Mouse (Mus musculus): ENCODE data around the gene Rnf123.

Rnf123 gene

DNA sequence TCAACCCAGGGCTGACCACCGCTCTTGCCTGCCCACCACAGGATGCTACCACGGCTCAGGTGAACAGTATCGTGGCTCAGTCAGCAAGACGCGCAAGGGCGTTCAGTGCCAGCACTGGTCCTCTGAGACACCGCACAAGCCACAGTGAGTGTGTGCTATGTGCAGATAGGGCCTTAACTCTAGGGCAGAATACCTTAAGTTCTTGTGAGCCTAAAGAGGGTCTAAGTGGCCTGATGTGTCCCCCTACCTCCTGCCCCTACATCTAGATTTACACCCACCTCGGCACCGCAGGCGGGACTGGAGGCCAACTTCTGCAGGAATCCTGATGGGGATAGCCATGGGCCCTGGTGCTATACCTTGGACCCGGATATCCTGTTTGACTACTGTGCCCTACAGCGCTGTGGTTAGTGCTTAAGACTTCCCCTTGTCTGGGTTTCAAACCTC lies at the start of gene Rnf123:
Rnf123 (minus strand) TSS at position 359 of the 444 bp plus-strand sequence.
- DNase-seq (ENCODE audit: low spot score in 2 of 2): no peak

DNA sequence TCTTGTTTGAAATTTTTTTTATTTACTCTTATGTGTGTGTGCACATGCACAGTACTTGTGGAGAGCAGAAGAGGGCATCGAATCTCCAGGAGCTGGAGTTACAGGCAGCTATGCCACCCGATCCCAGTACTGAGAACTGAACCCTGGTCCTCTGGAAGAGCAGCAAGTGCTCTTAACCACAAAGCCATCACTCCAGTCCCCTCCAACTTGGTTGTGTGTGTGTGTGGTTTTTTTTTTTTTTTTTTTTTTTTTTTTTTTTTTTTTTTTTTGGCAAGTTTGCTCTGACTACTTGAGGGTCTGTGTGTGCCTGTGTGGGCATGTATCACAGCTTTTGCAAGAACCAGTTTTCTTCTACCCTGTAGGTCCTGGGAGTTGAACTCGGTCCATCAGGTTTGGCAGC lies 49.2 kb upstream of the Rnf123 start:
- DNase-seq (ENCODE audit: low spot score in 2 of 2): no peak

DNA sequence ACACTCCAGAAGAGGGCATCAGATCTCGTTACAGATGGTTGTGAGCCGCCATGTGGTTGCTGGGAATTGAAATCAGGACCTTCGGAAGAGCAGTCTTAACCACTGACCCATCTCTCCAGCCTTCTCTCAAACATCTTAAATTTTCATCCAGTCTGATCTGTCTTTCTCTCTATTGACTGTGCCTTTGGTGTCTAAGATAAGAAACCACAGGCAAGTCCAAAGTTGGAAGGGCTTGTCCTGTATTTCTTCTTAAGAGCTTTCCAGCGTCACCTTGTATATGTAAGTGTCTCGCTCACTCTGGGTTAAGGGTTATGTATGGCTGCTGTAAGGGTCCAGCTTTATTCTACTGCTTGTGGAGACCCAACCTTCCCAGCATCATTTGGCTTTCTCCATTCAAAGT lies 48.4 kb upstream of the Rnf123 start:
- no peak for DNase-seq (ENCODE audit: low spot score in 2 of 2)

- no peak for DNase-seq (ENCODE audit: low spot score in 2 of 2)
Measured at GRCm38 (mm10) chr9:108129042-108129948, 46.1 kb upstream of the Rnf123 start.

DNA sequence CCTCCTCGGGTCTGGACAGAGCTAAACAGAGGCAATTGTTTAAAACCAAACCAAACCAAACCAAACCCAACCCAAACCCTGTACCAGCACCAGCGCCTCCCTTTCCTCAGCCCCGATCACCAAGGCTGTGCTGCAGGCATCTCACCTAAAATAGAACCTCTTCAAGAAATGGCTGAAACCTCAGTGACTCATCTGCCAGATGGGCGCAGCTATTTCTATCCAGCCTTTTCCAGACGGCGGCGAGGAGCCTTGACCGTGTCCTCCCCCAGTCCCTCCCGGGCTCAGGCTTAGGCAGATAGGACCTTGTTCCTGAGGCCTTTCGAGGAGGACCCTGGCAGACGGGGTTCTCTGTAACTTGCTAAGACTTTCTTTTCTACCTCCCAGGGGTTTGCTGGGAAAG lies 45.1 kb upstream of the Rnf123 start:
- no peak for DNase-seq (ENCODE audit: low spot score in 2 of 2)

GRCm38 (mm10) chr9:108126436-108127180 lies 43.5 kb upstream of the Rnf123 start:
- no peak for DNase-seq (ENCODE audit: low spot score in 2 of 2)

- no peak for DNase-seq (ENCODE audit: low spot score in 2 of 2)
Measured at GRCm38 (mm10) chr9:108125731-108126130, 42.6 kb upstream of the Rnf123 start.

GRCm38 (mm10) chr9:108123916-108124315 lies 40.8 kb upstream of the Rnf123 start:
- DNase-seq (ENCODE audit: low spot score in 2 of 2): no peak

DNA sequence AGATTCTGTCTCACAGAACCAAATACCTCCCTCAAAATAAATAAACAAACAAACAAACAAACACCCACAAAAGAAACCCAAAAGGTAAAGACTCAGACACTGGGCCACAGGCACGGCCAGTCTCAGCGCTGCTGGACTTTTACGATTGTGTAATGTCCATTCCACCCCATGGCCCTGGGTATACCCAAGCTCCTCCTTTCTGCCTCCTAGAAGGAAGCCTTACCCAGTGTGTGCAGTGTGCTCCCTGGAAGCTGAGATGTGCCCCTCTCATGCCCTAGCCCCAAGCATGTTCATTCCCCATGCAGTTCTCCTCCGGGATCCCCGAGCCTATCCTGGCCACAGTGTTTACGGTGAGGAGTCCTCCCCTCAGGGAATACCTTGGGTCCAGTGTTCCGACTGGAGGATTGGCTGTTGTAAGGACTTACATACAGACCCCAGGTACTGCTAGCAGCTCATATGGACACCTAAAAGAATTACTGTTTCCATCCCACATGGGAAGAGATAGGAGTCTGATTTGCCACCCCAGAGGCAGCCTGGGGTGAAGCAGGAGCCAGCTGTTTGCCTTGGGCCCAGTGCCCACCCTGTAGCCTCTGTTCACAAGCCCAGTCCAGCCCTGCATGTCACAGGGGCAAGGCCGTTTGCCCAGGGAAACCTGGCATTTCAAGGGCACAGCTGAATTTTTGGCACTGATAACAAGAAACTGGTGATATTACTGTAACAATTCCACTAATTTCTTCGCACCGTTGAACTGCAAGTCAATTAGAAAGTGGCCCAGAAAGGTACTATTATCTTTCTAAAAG lies 38.2 kb upstream of the Rnf123 start:
- DNase-seq (ENCODE audit: low spot score in 2 of 2): no peak

DNA sequence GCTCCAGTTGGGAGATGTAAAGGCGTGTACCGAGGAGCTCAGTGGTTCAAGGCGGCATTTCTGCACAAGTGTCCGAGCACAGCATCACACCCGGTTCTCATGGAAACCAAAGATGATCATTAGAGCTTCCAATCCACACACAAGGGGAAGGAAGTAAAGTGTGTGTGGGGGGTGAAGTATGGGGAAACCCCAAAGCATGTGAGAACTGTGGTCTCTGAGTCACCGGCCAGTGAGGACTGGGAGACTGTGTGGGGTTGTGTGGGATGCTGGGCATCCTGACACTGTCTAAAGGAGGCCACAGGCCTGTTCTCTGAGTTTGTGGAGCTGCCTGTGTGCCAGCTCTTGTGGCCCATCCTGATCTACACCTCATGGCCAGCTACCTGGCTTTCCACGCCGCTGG lies 37.5 kb upstream of the Rnf123 start:
- no peak for DNase-seq (ENCODE audit: low spot score in 2 of 2)

DNA sequence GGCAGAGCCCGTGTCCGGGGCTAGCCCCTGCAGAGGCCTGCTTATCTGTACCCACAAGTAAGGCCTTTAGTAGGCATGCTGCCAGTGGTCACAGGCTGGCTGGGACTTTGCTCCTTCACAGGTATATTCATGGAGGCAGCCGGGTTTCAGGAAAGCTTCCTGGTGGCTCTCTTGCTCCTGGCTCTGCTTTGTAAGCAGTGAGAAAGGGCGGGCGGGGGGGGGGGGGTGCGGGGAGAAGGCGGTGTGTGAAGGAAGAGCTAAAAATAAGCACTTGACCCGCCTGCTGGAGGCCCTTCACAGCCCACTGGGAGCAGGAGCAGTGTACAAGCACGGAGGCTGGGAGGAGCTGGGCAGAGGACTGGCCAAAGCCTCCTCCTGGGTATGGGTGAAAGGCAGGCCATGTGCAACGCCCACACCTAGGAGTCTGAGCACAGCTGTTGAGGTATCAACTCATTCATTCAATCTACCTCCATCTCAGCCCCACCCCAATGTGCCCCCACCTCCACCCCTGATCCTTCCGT lies 36.8 kb upstream of the Rnf123 start:
- no peak for DNase-seq (ENCODE audit: low spot score in 2 of 2)

DNA sequence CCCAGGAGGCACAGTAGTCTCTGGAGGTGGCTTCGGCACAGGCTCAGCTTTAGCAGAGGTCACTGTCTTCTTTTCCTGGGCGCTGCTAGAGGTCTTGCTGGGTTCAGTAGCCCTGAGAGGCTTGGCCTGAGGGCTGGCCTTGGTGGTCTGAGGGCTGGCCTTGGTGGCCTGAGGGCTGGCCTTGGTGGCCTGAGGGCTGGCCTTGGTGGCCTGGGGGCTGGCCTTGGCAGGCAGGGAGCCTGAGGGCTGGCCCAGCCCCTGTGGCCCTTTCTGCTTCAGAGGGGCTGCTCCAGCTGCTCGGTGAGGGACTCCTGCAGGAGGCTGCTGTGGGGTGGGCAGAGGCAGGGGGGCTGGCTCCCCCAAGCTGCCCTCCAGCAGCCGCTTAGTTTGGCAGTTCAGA lies 34.0 kb upstream of the Rnf123 start:
- no peak for DNase-seq (ENCODE audit: low spot score in 2 of 2)

GRCm38 (mm10) chr9:108115290-108116077 lies 32.3 kb upstream of the Rnf123 start:
- no peak for DNase-seq (ENCODE audit: low spot score in 2 of 2)

GRCm38 (mm10) chr9:108112719-108113340 lies 29.7 kb upstream of the Rnf123 start:
- DNase-seq (ENCODE audit: low spot score in 2 of 2): no peak

DNA sequence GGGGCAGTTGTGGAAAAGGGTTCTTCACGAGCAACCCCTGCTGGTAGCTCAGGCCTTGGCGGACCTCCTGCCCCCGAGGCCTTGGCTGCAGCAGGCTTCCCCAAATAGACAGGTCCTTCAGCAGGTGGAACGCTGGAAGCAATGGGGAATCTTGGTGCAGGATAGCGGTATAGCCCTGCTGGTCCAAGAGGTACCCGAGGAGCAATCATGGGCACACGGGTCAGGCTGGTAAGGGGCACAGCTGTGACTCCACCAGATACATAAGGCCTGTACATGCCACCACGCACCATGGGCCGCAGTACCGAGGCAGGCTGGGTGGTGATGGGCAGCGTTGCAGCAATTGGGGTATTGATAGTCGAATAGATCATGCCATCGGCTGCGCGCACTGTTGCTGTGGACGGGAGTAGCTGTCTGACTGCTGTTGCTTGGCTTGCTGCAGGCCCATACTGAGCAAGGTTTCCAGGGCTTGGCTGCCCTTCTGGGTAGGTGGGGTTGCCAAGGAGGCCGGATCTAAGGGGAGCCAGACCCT lies 28.5 kb upstream of the Rnf123 start:
- no peak for DNase-seq (ENCODE audit: low spot score in 2 of 2)

- DNase-seq (ENCODE audit: low spot score in 2 of 2): no peak
Measured at GRCm38 (mm10) chr9:108111101-108111592, 28.0 kb upstream of the Rnf123 start.

DNA sequence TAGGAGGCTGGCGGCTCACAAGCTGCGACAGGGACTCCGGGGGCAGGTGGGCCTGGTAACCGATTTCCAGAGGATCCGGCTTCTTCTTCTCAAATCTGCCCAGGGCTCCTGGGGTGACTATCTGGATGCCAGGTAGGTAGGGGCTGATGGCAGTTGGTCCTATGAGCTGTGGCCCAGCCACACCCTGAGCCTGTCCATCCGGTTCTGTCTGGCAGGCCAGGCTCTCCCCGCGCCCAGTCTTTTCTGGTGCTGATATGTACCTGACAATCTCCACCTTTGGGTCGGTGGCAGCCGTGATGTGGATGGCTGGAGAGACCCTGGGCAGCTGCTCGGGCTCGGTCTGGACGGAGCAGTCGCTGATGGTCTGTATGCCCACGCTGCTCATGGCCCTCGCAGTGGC lies 27.0 kb upstream of the Rnf123 start:
- no peak for DNase-seq (ENCODE audit: low spot score in 2 of 2)

GRCm38 (mm10) chr9:108107867-108108266 lies 24.7 kb upstream of the Rnf123 start:
- no peak for DNase-seq (ENCODE audit: low spot score in 2 of 2)

DNA sequence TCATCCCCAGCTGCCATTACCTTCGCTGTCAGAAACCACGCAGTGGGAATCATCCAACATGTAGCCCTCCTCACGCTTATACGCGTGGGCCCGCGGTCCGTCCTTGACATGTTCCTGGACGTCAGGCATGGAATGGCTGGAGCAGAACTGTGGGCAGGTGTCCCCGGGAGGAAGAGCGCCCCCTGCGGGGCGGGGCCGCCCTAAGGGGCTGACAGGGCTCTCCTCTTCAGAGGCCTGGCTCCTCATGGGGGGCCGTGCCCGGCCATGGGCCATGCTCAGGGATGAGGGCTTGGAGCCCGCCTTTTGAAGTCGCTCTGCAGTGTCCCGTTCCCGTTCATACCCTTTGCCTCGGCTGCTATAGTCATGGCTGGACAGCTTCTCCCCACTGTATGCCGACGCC lies 22.9 kb upstream of the Rnf123 start:
- DNase-seq (ENCODE audit: low spot score in 2 of 2): no peak

DNA sequence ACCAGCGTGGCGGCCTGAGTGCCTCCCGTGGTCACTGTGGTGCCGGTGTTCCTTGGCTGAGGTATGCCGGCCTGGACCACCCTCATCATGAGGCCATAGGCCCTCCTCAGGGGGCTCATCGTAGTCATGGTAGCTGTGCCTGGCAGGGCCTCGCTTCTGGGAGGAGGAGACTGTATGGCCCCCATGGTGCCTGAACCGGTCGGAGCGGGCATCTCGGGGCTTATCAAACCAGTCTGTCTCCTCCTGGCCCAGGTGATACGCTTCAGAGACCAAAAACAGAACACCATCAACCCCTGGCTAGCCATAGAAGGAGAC lies 22.4 kb upstream of the Rnf123 start:
- no peak for DNase-seq (ENCODE audit: low spot score in 2 of 2)
